Mouse (Mus musculus): ENCODE data around the gene Mrps16. TPM values are rescaled to one million over a fixed set of nuclear protein-coding genes. Genes with fewer than 3 reads are reported as not detected.

Gene Mrps16
- total and polyA plus RNA-seq, 3 experiments = 112 to 132 TPM; not detected in 1

GRCm38 (mm10) chr14:20392326-20392725 is 1.1 kb downstream of the Mrps16 start (continued):
- TF ChIP-seq EP300 (IDR thresholded peaks at IDR 0.05; ENCODE audit: low read depth in 1 of 2, low read length in 2 of 2) = no peak

DNA sequence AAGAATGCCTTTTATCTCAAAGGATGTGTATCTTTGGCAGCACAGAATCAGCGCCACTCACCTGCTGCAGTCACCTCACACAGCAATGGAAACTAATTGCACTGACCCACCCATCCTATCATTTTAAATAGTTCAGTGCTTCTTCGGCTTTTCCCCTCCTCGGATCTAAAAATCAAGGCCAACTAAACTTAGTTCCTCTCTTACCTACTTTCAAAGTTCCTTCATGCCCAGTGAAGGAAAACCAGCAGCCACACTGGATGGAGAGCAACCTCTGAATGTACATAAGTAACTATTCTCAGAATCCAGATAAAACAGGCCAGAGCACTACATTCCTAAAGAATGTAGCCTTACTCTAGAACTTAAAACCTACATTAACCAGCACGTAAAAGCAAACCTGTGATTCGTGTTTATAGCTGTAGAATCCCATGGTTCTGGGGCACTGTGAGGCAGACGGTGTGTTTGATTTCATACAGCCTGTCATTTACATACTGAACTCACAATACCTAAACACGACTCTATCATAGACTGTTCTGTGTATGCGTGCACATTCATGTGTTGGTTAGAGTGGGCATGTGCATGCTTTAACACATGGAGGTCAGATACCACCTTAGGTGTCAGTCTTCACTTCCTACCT is 3.9 kb downstream of the Mrps16 start:
- H3K4me3 ChIP-seq (ENCODE audit: control insufficient read depth in 1 of 2, insufficient read depth in 1 of 2, low read depth in 2 of 2, low read length in 2 of 2) = peak overlapping the region; percentile 66 to 94
- DNase-seq (ENCODE audit: low read depth, low spot score) = no peak
- H3K4me1 ChIP-seq (ENCODE audit: control insufficient read depth in 1 of 2, insufficient read depth in 2 of 2, low read length in 2 of 2) = peaks cover 15 to 33% of the 10 kb centered on the region in 2 experiments
- peak overlapping the region; percentile 89 for H3K9ac ChIP-seq (ENCODE audit: control insufficient read depth, low read depth, low read length, poor library complexity, severe bottlenecking)
- H3K27ac ChIP-seq (ENCODE audit: control insufficient read depth, low read depth, low read length) = no peak overlapping the region; the same call in 1 of the 2 replicates
- H3K27me3 ChIP-seq (ENCODE audit: control insufficient read depth in 1 of 2, insufficient read depth in 2 of 2, low read length in 2 of 2) = no peaks in the 10 kb centered on the region
- H3K9me3 ChIP-seq (replicated peaks; ENCODE audit: insufficient read depth, low read length) = no peaks in the 10 kb centered on the region
- H3K36me3 ChIP-seq (ENCODE audit: control insufficient read depth in 1 of 2, insufficient read depth in 2 of 2, low read length in 2 of 2) = peaks cover 2 to 38% of the 10 kb centered on the region in 2 experiments; a peak in 3 of 4 replicates
- peaks cover 39% of the 10 kb centered on the region for H3K79me2 ChIP-seq (ENCODE audit: control insufficient read depth, insufficient read depth, low read length, poor library complexity)
- peak; percentile 80; the same call in 1 of the 2 replicates for TF ChIP-seq POLR2AphosphoS2 (IDR thresholded peaks at IDR 0.05; ENCODE audit: low read length)
- no peak for TF ChIP-seq USF1 (IDR thresholded peaks at IDR 0.05; ENCODE audit: low read depth, low read length)
- no peak for TF ChIP-seq MAZ (IDR thresholded peaks at IDR 0.05; ENCODE audit: low read depth, low read length)
- TF ChIP-seq SIN3A (IDR thresholded peaks at IDR 0.05; ENCODE audit: low read length) = no peak
- TF ChIP-seq GABPA (IDR thresholded peaks at IDR 0.05; ENCODE audit: low read depth, low read length) = no peak
- TF ChIP-seq CHD1 (IDR thresholded peaks at IDR 0.05; ENCODE audit: low read depth, low read length) = no peak
- no peak for TF ChIP-seq TAL1 (IDR thresholded peaks at IDR 0.05; ENCODE audit: low read length)
- no peak for TF ChIP-seq POLR2AphosphoS5 (IDR thresholded peaks at IDR 0.05; ENCODE audit: borderline replicate concordance, low read depth, low read length)
- no peak for TF ChIP-seq E2F4 (IDR thresholded peaks at IDR 0.05; ENCODE audit: borderline replicate concordance, low read depth, low read length)
- no peak for TF ChIP-seq TBP (IDR thresholded peaks at IDR 0.05; ENCODE audit: low read depth, low read length)
- TF ChIP-seq ZMIZ1 (IDR thresholded peaks at IDR 0.05; ENCODE audit: low read depth, low read length) = peak; percentile 31; the same call in 1 of the 2 replicates
- TF ChIP-seq JUND (IDR thresholded peaks at IDR 0.05; ENCODE audit: low read depth, low read length) = no peak
- no peak for TF ChIP-seq ZKSCAN1 (IDR thresholded peaks at IDR 0.05; ENCODE audit: low read depth, low read length)
- TF ChIP-seq CTCF (IDR thresholded peaks at IDR 0.05 in 2 of 3, conservative IDR thresholded peaks at IDR 0.05 in 1 of 3; ENCODE audit: control insufficient read depth in 1 of 3, insufficient read depth in 1 of 3, low read depth in 2 of 3, low read length in 3 of 3, poor library complexity in 1 of 3, severe bottlenecking in 1 of 3) = no peak
- TF ChIP-seq USF2 (IDR thresholded peaks at IDR 0.05; ENCODE audit: borderline replicate concordance in 1 of 2, insufficient read depth in 1 of 2, low read depth in 1 of 2, low read length in 2 of 2) = no peak
- TF ChIP-seq MYB (IDR thresholded peaks at IDR 0.05; ENCODE audit: low read depth, low read length) = no peak

All from MEL (cell line).